Mouse (Mus musculus): ENCODE measurements at regions not wholly inside any gene's neighbourhood (a gene's known extent, or its start where the extent isn't known, plus 50 kb on each side); places are given as distances from the start of the nearest gene placed in this dataset.
A peak's percentile ranks its signal among the peaks of the same experiment; 100 is the strongest.

- no peak for DNase-seq
Observed at GRCm38 (mm10) chr13:46104971-46105370, 140.2 kb upstream of the Atxn1 start.

- DNase-seq = no peak
Observed at GRCm38 (mm10) chr13:46098621-46099020, 133.8 kb upstream of the Atxn1 start.

GRCm38 (mm10) chr13:46098131-46098530 lies 133.3 kb upstream of the Atxn1 start:
- DNase-seq = no peak

GRCm38 (mm10) chr13:46096968-46097367 lies 132.2 kb upstream of the Atxn1 start:
- DNase-seq = peak; percentile 47

- DNase-seq = no peak
Observed at GRCm38 (mm10) chr13:46096416-46096815, 131.6 kb upstream of the Atxn1 start.

GRCm38 (mm10) chr13:46092787-46093186 lies 128.0 kb upstream of the Atxn1 start:
- no peak for DNase-seq

- DNase-seq = no peak
Observed at GRCm38 (mm10) chr13:46091109-46091508, 126.3 kb upstream of the Atxn1 start.

- no peak for DNase-seq
Observed at GRCm38 (mm10) chr13:46088237-46088636, 123.4 kb upstream of the Atxn1 start.

GRCm38 (mm10) chr13:46087663-46088062 lies 122.9 kb upstream of the Atxn1 start:
- no peak for DNase-seq

- no peak for DNase-seq
Observed at GRCm38 (mm10) chr13:46076879-46077278, 112.1 kb upstream of the Atxn1 start.

- no peak for DNase-seq
Observed at GRCm38 (mm10) chr13:46071670-46072069, 106.9 kb upstream of the Atxn1 start.

- no peak for DNase-seq
Observed at GRCm38 (mm10) chr13:46069571-46069970, 104.8 kb upstream of the Atxn1 start.

- DNase-seq = no peak
Observed at GRCm38 (mm10) chr13:46062758-46063157, 98.0 kb upstream of the Atxn1 start.

- DNase-seq = no peak
Observed at GRCm38 (mm10) chr13:46059870-46060269, 95.1 kb upstream of the Atxn1 start.

GRCm38 (mm10) chr13:46058862-46059261 lies 94.1 kb upstream of the Atxn1 start:
- DNase-seq = peak; percentile 49

- DNase-seq = no peak
Observed at GRCm38 (mm10) chr13:46058341-46058740, 93.5 kb upstream of the Atxn1 start.

- no peak for DNase-seq
Observed at GRCm38 (mm10) chr13:46055410-46055809, 90.6 kb upstream of the Atxn1 start.

GRCm38 (mm10) chr13:46043568-46043967 lies 78.8 kb upstream of the Atxn1 start:
- DNase-seq = no peak

- no peak for DNase-seq
Observed at GRCm38 (mm10) chr13:46043016-46043415, 78.2 kb upstream of the Atxn1 start.

GRCm38 (mm10) chr13:46042224-46042623 lies 77.4 kb upstream of the Atxn1 start:
- DNase-seq = no peak

GRCm38 (mm10) chr13:46041475-46041874 lies 76.7 kb upstream of the Atxn1 start:
- DNase-seq = no peak

GRCm38 (mm10) chr13:46040062-46040461 lies 75.3 kb upstream of the Atxn1 start:
- no peak for DNase-seq

GRCm38 (mm10) chr13:46038441-46039331 lies 73.9 kb upstream of the Atxn1 start:
- DNase-seq = no peak

GRCm38 (mm10) chr13:46032281-46032680 lies 67.5 kb upstream of the Atxn1 start:
- no peak for DNase-seq

GRCm38 (mm10) chr13:46026018-46026417 lies 61.2 kb upstream of the Atxn1 start:
- DNase-seq = no peak

Measured in lung, postnatal 10 days (tissue).